Mouse (Mus musculus) thymus, postnatal 4 days (tissue): Measurements from ENCODE around the gene Cort.

ENCODE experiments used
- DNase-seq: peaks from one replicate; pipeline ENCODE4 v3.0.0; 2021

Cort gene

DNA sequence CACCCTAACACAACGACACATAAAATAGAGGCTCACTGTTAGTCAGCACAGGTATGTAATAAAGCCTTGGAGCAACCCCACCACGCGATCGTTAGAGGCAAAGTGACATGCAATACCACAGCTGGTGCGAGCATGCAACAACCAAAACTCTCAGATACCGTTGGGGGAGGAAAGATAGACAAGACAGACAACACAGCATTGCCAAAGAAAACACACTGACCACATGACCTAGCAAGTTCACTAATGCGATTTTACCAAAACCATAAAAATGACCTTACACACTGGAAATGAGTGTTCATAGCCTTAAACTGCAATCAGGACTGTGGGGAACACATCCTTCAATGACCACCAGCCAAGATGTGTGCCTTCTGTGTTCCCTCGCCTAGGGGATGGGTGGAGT lies 35.2 kb downstream of the Cort start:
- DNase-seq = no peak

DNA sequence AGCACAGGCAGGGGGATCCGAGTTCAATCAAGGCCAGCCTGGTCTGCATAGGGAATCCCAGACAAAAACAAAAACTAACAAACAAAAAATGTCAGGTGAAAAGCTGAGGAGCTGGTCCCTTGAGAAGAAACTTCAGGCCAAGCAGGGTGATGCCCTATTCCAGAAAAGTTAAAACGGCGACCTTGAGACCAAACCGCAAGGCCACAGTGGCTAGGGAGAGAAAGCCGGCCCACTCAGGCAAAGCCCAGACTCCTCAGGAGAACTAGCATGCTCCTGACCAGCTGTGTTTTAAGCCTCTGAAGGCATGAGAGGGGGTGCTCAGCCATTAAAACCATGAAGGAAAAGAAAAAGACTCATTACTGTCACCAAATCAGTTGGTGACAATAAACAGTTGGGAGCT lies 41.2 kb downstream of the Cort start:
- DNase-seq = no peak

DNA sequence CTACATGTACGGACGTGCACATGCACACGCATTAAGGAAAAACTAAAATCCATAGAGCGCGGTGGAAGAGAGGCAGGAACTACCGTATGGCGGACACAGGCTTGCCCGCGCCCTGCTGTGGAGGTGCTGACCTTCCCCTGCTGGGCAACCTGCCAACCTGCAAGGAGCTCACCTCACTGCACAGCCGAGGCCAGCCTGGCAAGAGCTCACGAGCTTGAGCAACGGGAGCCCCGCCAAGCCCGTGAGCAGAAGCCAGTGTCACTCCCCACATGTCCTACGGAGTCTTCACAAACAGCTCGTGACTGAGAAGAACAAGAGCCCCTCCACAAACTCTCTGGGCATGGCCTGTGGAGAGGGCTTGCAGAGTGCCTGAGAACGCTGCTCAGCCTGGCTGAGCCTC lies 45.0 kb downstream of the Cort start:
- DNase-seq = no peak

DNA sequence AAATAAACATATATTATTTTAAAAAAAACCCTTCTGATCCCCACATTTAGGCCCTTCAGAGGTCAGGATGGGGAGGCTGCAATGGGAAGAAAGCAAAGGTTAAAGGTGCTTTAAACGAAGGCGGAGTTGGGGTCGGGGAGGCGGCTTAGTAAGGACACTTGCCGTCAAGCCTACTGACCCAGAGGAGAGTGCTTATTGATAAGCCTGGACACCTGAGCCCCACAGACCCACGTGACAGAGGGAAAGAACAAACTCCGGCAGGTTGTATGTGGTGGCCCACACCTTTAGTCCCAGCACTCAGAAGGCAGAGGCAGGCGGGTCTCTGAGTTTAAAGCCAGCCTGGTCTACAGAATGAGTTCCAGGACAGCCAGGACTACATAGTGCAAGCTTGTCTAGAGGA lies 46.5 kb downstream of the Cort start:
- DNase-seq = no peak

DNA sequence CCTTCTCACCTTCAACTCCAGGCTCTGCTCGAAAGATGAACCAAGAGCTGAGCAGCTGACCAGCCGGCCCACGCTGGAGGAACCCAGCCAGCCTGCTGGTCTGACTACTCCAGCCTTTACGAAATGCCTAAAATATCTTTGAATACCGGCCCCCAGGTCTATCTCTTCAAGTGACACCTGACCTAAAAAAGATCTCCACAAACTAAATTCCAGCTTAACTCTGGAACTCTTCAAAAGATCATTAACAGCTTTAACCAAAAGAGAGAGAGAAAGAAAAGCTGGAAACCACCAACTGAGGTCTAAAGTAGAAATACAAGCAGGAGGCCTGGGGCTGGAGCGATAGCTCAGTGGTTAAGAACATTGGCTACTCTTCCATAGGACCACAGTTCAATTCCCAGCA lies 46.9 kb downstream of the Cort start:
- DNase-seq = no peak

DNA sequence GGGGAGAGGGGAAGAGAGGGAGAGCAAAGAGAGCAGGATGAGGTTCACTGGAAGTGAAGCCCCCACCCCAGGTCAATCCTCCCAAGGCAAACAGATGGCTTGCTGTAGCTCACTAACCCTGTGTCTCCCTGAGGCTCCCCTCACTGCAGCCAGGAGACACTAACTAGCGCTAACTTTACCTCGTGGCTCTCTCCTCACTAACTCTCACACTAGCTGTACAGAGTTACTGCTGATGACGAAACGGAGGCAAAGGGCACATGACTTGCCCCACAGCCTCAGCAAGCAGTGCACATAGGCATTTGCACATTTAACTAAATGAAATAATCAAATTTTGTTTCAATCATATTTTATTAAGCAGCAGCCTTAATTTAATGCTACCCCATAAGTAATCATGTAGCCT lies 48.3 kb downstream of the Cort start:
- DNase-seq = no peak

DNA sequence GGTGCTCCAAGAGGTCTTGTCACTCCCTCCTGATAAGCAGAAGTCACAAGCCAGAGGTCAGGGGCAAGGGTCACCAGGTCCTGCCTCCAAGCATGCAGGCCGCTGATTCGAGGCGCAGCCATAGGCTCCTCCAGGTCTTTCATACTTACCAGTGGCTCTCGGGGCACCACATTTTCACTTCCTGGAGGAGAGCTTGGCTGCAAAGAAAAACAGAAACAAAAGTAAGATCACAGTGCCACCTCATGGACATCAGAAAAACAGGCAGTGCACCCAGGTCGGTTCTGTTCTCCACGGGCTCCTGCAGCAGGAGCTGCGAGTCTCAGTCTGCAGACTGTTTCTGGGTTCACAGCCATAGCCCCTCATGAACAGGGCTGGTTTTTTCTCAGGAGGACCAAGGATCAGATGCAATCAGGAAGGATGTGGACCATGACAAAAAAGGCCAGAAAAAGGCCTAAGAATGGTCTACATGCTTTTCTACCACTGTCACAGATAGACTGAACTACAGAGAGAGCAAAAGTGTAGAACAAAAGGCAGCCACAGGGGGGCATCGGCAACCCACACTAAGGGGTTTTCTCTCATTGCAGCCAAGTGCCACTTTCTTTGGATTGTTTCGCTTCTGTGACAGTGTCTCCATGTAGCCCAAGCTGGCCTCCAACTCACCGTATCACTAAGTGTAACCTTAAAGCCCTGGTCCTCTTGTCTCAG lies 50.5 kb downstream of the Cort start:
- peak; percentile 84 for DNase-seq

DNA sequence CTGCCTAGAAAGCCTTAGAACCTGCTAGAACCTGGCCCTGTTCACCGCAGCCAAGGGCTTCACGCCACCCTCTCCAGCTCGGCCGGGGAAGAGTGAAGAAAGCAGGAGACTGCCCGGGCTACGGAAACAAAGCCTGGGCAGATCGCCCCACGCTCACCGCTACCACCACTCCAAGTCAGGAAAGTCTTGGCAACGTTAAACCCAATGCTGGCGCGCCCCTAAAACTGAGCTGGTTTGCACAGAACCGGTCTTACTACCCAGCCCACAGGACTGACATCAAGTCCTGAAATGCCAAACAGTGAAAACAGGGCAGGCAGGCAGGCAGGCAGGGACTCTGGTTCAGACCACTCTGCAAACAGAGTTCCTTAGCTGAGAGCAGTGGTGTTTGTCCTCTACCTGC lies 51.5 kb downstream of the Cort start:
- DNase-seq = no peak
